Mouse (Mus musculus) thymus, adult 2 months (tissue): ENCODE measurements around the gene Hip1.

Experiments
- CTCF ChIP-seq: fragments of 200-500 bp; IDR thresholded peaks from 2 replicates; pipeline ENCODE4 v1.5.1; 2012; ENCODE audit warnings: mild to moderate bottlenecking, control low read depth, low read length, moderate library complexity, borderline replicate concordance; ENCODE audit not compliant: control insufficient read depth, poor library complexity, insufficient read depth; ENCODE audit errors: extremely low read depth
- POLR2A ChIP-seq: fragments of 200-500 bp; IDR thresholded peaks from 2 replicates; pipeline ENCODE4 v1.6.1; 2012; ENCODE audit warnings: mild to moderate bottlenecking, low read length, control low read depth, moderate library complexity; ENCODE audit not compliant: control insufficient read depth, poor library complexity, insufficient read depth; ENCODE audit errors: extremely low read depth

GRCm38 (mm10) chr5:135556259-135556658 lies 11.3 kb upstream of the Hip1 start:
- TF ChIP-seq POLR2A (no peak), CTCF (no peak)
